Mouse (Mus musculus) midbrain, embryonic 11.5 days (tissue): Measurements from ENCODE around the gene She. TPM values are rescaled to one million over a fixed set of nuclear protein-coding genes. Genes with fewer than 3 reads are reported as not detected.

Experiments
- ATAC-seq: fragments of 200-750 bp; cut with Nextera tagmentation; 2 replicates; pipeline ENCODE4 v1.8.0; 2017; ENCODE audit warnings: moderate TSS enrichment, moderate library complexity; ENCODE audit not compliant: low FRiP score
- DNase-seq: peaks from one replicate; pipeline ENCODE4 v3.0.0; 2015; ENCODE audit warnings: low spot score; ENCODE audit errors: missing footprints
- H3K27ac ChIP-seq: fragments of 300-500 bp; sonication (generic); 2 replicates; pipeline ENCODE4 v1.5.1; 2014; ENCODE audit warnings: low read depth, low read length
- H3K27me3 ChIP-seq: fragments of 300-500 bp; sonication (generic); 2 replicates; pipeline ENCODE4 v1.6.1; 2014; ENCODE audit warnings: mild to moderate bottlenecking, low read length, moderate library complexity, mixed read lengths; ENCODE audit not compliant: control insufficient read depth, insufficient read depth
- H3K36me3 ChIP-seq: fragments of 300-500 bp; sonication (generic); 2 replicates; pipeline ENCODE4 v1.6.1; 2014; ENCODE audit warnings: mild to moderate bottlenecking, low read length, moderate library complexity, mixed read lengths; ENCODE audit not compliant: control insufficient read depth, insufficient read depth
- H3K4me1 ChIP-seq: fragments of 300-500 bp; sonication (generic); 2 replicates; pipeline ENCODE4 v1.6.1; 2014; ENCODE audit warnings: low read length; ENCODE audit not compliant: control insufficient read depth, insufficient read depth
- H3K4me2 ChIP-seq: fragments of 300-500 bp; sonication (generic); 2 replicates; pipeline ENCODE4 v1.6.1; 2014; ENCODE audit warnings: mild to moderate bottlenecking, moderate library complexity
- H3K4me3 ChIP-seq: fragments of 300-500 bp; sonication (generic); 2 replicates; pipeline ENCODE4 v1.5.1; 2014; ENCODE audit warnings: low read depth, low read length
- H3K9ac ChIP-seq: fragments of 300-500 bp; sonication (generic); 2 replicates; pipeline ENCODE4 v1.6.1; 2014; ENCODE audit warnings: low read length
- H3K9me3 ChIP-seq: fragments of 300-500 bp; sonication (generic); 2 replicates; pipeline ENCODE4 v1.6.1; 2016; ENCODE audit warnings: low read length; ENCODE audit not compliant: control insufficient read depth
- WGBS: fragments of 180-500 bp; shearing (Covaris S2); extraction: QIAGEN DNeasy Blood & Tissue Kit; methylation state at CpG from one replicate; pipeline ENCODE4 v1.1.7; 2014; 5-methylcytosine and 5-hydroxymethylcytosine counted together
- polyA plus RNA-seq: library from polyadenylated mRNA; unstranded; fragments of >200 nt; fragmentation: Nextera tagmentation; extraction: Ambion mirVana; gene quantifications from 2 replicates; pipeline ENCODE4 v1.2.1, GENCODE M21; 2014

She gene
- polyA plus RNA-seq, 1 experiment from 2014 or later: 2.0 TPM

GRCm38 (mm10) chr3:89872684-89873083, 41.5 kb downstream of the She start:
- no peaks in the 10 kb centered on the region for H3K4me1 ChIP-seq
- no peak for ATAC-seq
- H3K27ac ChIP-seq: no peak overlapping the region
- H3K4me3 ChIP-seq: no peak overlapping the region
- H3K36me3 ChIP-seq: no peaks in the 10 kb centered on the region
- WGBS: 91% methylated on average over 6 of the region's 6 CpGs
- no peak overlapping the region for H3K9ac ChIP-seq
- DNase-seq: no peak
- peaks cover 20% of the 10 kb centered on the region for H3K27me3 ChIP-seq
- H3K9me3 ChIP-seq: no peaks in the 10 kb centered on the region
- H3K4me2 ChIP-seq: no peak overlapping the region

- Histone ChIP-seq H3K27ac (no peak overlapping the region), H3K9ac (no peak overlapping the region), H3K9me3 (no peaks in the 10 kb centered on the region), H3K4me1 (peaks cover 7% of the 10 kb centered on the region), H3K27me3 (peaks cover 24% of the 10 kb centered on the region), H3K4me3 (no peak overlapping the region), H3K4me2 (no peak overlapping the region), H3K36me3 (no peaks in the 10 kb centered on the region)
- no peak for ATAC-seq
- WGBS: 90% methylated on average over 5 of the region's 5 CpGs
- DNase-seq: no peak
Measured at GRCm38 (mm10) chr3:89874076-89874475, 42.9 kb downstream of the She start.

GRCm38 (mm10) chr3:89875021-89875420, 43.9 kb downstream of the She start:
- Histone ChIP-seq H3K27ac (no peak overlapping the region), H3K27me3 (peaks cover 26% of the 10 kb centered on the region), H3K9me3 (no peaks in the 10 kb centered on the region), H3K36me3 (no peaks in the 10 kb centered on the region), H3K4me2 (no peak overlapping the region), H3K4me1 (peaks cover 7% of the 10 kb centered on the region), H3K9ac (no peak overlapping the region), H3K4me3 (no peak overlapping the region)
- DNase-seq (no peak), ATAC-seq (no peak)
- 89% methylated on average over 9 of the region's 9 CpGs for WGBS

GRCm38 (mm10) chr3:89875781-89876180, 44.6 kb downstream of the She start:
- DNase-seq: no peak
- no peak for ATAC-seq
- Histone ChIP-seq H3K27me3 (peaks cover 29% of the 10 kb centered on the region), H3K4me3 (no peak overlapping the region), H3K27ac (no peak overlapping the region), H3K4me2 (no peak overlapping the region), H3K36me3 (no peaks in the 10 kb centered on the region), H3K9me3 (no peaks in the 10 kb centered on the region), H3K9ac (no peak overlapping the region), H3K4me1 (peaks cover 7% of the 10 kb centered on the region)
- WGBS: 81% methylated on average over 8 of the region's 8 CpGs

- H3K9me3 ChIP-seq: no peaks in the 10 kb centered on the region
- ATAC-seq (no peak), DNase-seq (no peak)
- H3K36me3 ChIP-seq: no peaks in the 10 kb centered on the region
- H3K9ac ChIP-seq: no peak overlapping the region
- H3K27me3 ChIP-seq: peaks cover 33% of the 10 kb centered on the region
- no peak overlapping the region for H3K4me2 ChIP-seq
- peaks cover 7% of the 10 kb centered on the region for H3K4me1 ChIP-seq
- H3K4me3 ChIP-seq: no peak overlapping the region
- 77% methylated on average over 4 of the region's 4 CpGs for WGBS
- no peak overlapping the region for H3K27ac ChIP-seq
Measured at GRCm38 (mm10) chr3:89876469-89876868, 45.3 kb downstream of the She start.

GRCm38 (mm10) chr3:89877129-89877528, 46.0 kb downstream of the She start:
- H3K27ac ChIP-seq: no peak overlapping the region
- no peaks in the 10 kb centered on the region for H3K36me3 ChIP-seq
- WGBS: 75% methylated on average over 8 of the region's 8 CpGs
- H3K4me3 ChIP-seq: no peak overlapping the region
- H3K4me2 ChIP-seq: no peak overlapping the region
- H3K4me1 ChIP-seq: peaks cover 7% of the 10 kb centered on the region
- H3K27me3 ChIP-seq: peaks cover 33% of the 10 kb centered on the region
- no peaks in the 10 kb centered on the region for H3K9me3 ChIP-seq
- DNase-seq (no peak), ATAC-seq (no peak)
- H3K9ac ChIP-seq: no peak overlapping the region

GRCm38 (mm10) chr3:89878456-89878855, 47.3 kb downstream of the She start:
- no peaks in the 10 kb centered on the region for H3K9me3 ChIP-seq
- H3K36me3 ChIP-seq: no peaks in the 10 kb centered on the region
- H3K27ac ChIP-seq: no peak overlapping the region
- no peak overlapping the region for H3K4me3 ChIP-seq
- H3K27me3 ChIP-seq: peaks cover 41% of the 10 kb centered on the region
- no peak overlapping the region for H3K9ac ChIP-seq
- no peak for ATAC-seq
- no peak overlapping the region for H3K4me2 ChIP-seq
- H3K4me1 ChIP-seq: peaks cover 7% of the 10 kb centered on the region
- no peak for DNase-seq
- 3% methylated on average over 3 of the region's 3 CpGs for WGBS

GRCm38 (mm10) chr3:89879326-89879725, 48.2 kb downstream of the She start:
- Histone ChIP-seq H3K27me3 (peaks cover 41% of the 10 kb centered on the region), H3K9ac (no peak overlapping the region), H3K9me3 (no peaks in the 10 kb centered on the region), H3K36me3 (no peaks in the 10 kb centered on the region), H3K4me1 (peaks cover 7% of the 10 kb centered on the region), H3K4me2 (no peak overlapping the region), H3K4me3 (no peak overlapping the region), H3K27ac (no peak overlapping the region)
- no peak for DNase-seq
- ATAC-seq: no peak
- WGBS: 69% methylated on average over 3 of the region's 3 CpGs

GRCm38 (mm10) chr3:89880036-89880851, 49.1 kb downstream of the She start:
- H3K4me3 ChIP-seq: no peak overlapping the region
- DNase-seq: no peak
- no peak overlapping the region for H3K4me2 ChIP-seq
- peaks cover 7% of the 10 kb centered on the region for H3K4me1 ChIP-seq
- no peak overlapping the region for H3K27ac ChIP-seq
- peaks cover 41% of the 10 kb centered on the region for H3K27me3 ChIP-seq
- no peaks in the 10 kb centered on the region for H3K9me3 ChIP-seq
- H3K36me3 ChIP-seq: no peaks in the 10 kb centered on the region
- 85% methylated on average over 5 of the region's 5 CpGs for WGBS
- ATAC-seq: no peak
- no peak overlapping the region for H3K9ac ChIP-seq
